Mouse (Mus musculus) cerebellum, postnatal 25 days (tissue): ENCODE data around the gene Kif26a.

Experiments used
- DNase-seq, 2 experiments: peaks; one replicate each; pipeline ENCODE4 v3.0.0; 2021; ENCODE audit warnings: mixed read lengths in 2 of 2

The Kif26a gene

DNA sequence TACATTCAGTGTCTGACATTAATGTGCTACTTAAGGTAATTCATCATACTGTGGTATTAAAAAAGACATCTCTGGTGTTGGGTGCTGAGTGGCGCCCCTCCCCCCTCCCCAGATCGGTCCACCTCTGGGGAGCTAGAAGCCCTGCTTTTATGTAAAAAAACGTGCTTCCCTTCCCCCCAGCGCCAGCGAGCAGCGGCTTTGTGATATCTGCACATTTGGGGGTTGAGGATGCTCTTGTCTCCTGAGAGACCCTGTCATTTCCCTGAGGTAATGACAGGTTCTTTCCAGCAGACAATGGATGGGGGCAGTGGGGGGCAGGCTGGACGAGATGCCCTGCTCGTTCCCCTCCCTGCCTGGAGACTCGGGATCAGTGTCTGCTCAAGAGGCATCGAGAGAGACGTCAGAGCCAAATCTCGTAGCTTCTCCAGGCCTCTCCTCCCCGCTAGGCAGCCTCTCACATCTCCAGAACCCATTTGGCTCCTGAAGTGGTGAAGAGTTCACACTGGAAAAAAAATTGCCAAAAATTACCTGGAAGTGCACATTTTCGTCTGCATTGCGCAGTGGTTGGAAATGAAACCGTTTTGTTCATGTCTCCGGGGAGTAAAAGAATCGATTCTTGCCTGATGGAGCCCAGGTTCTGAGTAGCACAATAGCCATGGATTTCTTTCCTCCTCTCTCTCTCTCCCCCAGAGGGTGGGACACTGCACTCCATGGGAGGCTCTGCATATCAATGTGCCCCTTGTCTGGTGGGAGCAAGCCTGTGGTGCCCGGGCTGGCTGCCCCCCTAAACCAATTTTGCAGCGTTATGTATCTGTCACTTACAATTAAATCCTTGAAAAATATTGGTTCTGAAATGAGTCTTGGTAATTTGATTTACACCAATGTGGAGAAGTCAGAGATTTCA, 24.9 kb downstream of the Kif26a start:
- DNase-seq: no peak

DNA sequence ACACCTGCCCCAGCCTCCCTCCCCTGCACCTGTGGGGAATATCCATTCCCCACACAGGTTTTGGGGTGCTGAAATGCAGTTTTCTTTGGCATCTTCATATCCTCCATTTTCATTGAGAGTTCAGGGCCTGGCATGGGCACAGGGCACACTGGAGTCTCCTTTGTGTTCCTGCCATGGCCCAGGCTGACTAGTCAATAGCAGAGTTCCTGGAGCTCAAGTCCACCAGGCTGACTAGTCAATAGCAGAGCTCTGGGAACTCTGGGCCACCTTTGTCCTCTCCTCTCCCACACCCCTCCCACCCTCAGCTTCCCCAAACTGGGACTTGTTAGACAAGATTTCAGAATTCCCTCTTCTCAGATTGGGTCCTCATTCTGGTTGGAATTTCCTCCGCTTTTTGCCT, 25.6 kb downstream of the Kif26a start:
- no peak for DNase-seq

DNA sequence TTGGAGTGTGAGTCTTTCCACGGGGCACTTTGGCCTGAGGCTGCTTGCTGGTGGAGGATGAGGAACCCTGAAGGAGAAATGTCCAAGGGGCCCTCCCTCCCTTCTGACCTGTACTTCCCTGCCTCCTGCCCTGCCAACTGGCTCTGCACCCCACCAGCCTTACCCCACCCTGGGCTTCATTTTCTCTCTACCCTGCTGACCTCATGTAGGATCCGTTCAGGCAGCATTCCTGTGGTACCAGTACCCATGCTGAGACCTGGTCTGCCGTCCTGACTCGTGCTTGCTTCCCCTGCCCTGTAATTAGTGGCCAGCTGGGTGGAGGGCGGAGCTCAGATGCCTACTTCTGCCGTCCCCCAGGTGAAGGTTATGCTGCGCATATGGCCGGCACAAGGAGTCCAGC, 26.2 kb downstream of the Kif26a start:
- DNase-seq: no peak

DNA sequence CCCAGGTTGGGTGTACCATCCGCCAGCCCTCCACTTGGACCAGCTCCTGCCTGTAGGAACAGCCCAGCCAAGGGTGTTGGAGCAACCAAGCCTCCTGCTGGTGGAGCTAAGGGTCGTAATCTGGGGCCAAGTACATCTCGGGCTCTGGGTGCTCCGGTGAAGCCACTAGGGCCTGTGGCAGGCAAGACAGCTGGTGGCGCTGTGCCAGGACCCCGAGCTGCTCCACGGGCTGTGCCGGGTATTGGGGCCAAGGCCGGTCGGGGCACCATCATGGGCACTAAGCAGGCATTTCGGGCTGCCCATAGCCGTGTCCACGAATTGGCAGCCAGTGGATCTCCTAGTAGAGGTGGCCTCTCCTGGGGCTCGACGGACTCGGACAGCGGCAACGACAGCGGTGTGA, 31.7 kb downstream of the Kif26a start:
- DNase-seq: no peak

DNA sequence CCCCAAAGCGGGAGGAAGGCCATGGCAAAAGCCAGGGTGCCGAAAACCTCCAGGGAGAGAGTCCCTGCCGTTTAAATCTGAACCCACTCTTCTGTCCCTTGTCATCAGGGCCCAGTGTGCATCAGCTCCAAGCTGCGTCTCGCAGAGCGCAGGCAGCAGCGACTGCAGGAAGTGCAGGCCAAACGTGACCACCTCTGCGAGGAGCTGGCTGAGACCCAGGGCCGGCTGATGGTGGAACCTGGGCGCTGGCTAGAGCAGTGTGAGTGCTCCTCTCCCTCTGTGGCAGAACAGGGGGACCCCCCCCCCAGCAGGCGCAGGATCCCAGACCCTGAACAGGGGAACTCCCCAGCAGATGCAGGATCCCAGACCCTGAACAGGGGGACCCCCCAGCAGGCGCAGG, 33.7 kb downstream of the Kif26a start:
- DNase-seq: no peak

DNA sequence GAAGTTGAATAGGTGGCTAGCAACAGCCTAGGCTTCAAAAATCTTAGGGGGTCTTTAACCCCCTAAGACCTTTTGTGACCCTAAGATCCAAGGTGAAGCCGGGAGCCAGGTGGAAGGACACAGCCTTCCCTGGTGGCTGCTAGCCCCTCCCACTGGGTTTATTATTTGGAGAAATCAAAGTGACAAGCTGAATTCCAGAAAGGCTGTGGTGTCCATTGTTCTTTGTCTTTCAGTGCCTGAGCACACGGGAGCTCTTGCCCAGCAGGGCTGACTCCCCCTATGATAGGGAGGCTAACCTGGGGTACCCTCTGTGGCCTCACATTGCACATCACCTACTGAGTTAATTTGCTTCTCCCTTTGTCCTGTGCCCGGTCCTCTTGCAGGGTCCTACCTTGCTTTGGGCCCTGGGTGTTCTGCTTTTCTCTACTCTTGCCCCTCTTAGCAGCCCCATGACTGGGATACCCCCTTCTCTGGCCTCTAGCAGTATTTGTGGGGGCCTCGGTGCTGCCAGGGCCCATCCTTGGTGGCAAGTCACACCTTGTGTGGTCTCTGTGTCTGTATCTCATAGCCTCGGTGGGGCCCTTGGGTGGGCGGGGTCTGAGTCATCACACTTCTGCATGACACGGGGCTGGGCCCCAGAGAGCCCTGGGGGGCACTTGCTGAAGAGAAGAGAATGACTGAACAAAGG, 36.1 kb downstream of the Kif26a start:
- no peak for DNase-seq

DNA sequence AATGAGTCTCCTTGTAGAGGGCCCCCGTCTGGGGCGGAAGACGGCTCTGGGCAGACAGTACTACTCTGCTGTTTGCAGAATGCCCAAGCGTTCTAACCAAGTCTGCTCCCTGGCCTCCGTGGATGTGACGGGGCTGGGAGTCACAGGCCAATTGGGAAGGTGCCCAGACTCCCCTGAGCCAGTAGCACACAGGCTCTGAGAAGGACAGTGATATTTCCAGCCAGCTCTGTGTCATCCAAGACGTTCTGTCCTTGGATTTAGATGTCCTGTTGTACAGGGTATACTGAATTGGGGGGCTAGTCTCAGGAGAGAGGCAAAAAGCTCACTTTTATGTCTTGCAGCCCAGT, 36.6 kb downstream of the Kif26a start:
- DNase-seq: no peak

DNA sequence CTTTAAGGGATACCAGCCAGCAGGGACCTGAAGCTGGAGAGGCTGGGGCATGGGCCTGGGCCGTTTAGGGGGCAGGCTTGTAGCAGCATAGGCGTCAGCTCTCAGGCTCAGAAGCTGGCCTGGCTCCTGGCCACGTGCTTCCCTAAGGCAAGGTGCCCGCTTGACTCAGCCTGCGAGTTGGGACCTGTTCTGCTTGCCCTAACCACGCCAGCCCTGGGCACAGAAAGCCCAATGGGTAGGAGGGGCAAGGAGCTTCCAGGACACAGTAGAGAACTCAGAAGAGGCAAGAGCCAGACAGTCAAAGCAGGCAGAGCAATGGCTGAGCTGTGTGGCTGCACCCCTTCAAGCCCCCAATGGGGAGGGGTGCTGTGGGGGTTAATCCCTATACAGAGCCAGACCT, 37.7 kb downstream of the Kif26a start:
- DNase-seq: peak; percentile 24 to 42

DNA sequence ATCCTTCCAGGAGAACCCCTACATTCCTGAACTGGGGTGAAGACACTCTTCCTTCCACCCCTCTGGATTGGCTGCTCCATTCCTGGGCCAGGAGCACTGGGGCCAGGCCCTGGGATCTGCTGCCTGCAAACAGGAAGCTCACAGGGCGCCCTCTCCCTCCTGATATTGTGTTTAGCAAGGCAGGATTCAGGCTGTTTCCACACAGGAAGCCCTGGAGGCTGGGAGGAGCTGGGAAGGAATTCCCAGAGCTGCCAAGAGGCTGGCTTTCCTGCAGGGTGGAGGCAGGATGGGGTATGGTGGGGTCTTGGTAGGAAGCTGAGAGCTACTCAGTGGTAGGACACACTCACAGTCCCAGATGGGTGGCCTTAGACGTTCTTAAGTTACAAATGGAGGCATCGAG, 38.4 kb downstream of the Kif26a start:
- no peak for DNase-seq

DNA sequence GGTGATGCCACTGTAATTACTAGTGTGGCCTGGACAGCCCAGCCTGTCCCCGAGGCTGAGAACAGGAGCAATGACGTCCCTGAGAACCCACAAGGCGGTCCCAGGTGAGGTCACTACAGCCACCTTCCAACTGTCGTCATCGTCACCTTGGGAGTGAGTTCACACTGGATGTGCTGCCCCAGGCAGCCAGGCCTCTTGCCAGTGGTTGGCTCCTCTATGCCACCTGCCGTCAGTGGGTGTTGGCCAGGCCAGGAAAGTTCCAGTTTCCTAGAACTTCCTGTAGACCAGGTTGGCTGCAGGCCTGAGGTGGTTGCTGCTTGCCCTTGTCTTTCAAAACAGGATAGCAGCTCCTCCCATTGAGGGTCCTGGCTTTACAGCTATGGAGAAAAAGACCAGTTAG, 40.9 kb downstream of the Kif26a start:
- DNase-seq: no peak

DNA sequence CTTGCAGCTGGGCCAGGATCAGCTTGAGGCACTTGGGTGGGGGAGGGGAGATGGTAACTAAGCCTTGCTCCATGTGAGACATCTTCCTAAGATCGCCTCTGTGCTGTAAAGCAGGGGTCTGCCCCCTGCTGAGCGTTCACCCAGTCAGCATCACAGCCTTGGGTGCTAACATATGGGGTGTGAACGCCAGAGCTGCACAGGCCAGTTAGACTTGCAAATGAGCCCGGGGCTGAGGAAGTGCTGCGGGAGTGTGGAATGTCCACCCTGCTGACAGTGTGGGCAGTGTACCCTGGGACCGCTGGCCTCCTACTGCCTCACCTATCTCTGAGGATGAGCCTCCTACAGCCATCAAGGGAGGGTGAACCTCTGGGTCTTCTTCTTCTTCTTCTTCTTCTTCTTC, 45.7 kb downstream of the Kif26a start:
- no peak for DNase-seq

DNA sequence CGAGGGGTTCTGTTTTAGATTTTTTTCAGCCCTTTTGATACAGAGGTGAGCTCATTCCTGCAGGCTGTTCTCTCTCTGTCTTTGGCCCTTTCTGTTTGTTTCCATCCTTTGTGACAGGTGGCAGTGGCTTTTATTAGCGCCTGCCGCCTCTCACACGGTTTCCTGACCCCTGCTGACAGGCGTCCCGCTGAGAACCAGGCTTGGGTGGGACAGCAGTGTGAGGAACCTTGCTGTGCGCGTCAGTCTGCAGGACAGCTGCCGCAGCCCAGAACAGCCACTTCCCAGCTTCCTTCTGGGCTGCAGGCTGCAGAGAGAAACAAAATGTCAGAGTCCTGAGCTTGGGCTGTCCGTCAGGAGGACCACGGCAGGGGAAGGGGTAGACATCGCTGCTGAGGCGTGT, 49.0 kb downstream of the Kif26a start:
- DNase-seq: peak in 1 of 2 experiments; percentile 23

DNA sequence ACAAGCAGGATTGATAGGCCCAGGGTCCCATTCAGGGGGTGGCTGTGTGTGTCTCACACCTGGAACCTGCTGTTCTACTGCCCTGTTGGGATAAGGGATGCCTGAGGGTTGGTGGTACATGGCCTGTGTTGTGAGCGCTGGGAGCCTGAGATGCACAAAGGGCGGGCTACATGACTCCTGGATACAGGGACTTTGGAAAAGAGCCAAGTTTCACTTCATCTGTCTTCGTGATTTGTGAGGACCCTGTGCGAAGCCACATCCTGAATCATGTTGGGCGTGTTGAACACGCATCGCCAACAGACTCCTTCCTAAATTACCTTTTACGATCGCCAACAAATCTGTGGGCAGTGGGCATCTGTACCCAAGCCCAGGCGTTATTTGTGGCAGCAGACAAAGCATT, 50.6 kb downstream of the Kif26a start:
- no peak for DNase-seq

DNA sequence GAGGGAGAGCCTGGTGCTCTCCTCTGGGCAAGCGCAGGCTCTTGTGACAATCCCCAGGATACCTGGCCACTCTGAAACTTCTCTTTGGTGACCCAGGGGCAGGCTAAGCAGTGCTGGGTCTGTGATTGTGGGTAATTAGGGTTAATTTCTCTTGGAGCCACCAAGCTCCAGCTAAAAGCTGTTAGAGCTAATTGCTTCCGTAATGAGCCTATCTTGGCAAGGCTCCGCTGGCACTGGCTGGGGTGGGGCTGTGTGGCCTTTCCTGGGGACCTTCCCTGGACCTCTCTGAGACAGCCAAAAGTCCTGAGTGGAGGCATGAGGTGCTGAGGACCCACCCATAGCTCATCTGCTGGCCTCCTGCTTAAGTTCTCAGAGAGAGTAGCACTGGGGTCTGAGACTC, 53.4 kb downstream of the Kif26a start:
- DNase-seq: no peak

DNA sequence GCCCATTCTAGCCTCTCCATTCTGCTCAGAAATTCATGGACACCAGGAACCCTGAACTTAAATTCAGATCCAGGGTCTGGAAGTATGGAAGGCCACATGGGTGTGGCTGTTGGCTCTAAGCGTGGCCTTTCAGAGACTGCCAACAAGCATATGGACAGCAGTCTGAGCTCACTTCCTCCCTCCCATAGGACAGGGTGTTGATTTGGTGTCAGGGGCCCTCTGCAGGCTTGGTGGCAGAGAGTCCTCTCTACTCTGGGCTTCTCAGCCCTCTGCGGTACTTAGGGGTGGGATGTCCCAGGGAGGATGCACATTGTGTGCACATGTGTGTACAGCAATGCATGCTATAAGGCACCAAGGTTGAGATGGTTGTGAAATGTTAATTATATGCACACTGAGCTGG, 54.0 kb downstream of the Kif26a start:
- no peak for DNase-seq

DNA sequence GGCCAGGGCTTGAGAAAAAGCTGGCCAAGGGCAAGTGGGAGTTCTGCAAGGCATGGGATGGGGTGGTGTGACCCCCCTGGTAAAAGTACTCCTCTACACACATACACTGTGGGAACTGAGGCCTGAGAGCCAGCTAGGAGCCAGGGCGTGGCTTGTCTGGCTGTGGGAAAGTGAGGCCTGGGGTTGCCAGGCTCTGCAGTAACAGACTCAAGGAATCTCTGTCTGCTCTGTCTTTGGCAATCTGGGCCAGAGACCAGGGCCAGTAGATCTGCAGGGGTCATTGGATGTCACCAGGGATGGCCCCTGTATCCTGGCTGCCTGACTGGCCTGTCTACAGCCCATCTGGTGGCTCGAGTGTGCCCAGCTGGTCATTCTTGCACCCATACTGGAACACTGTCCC, 61.2 kb downstream of the Kif26a start:
- no peak for DNase-seq

DNA sequence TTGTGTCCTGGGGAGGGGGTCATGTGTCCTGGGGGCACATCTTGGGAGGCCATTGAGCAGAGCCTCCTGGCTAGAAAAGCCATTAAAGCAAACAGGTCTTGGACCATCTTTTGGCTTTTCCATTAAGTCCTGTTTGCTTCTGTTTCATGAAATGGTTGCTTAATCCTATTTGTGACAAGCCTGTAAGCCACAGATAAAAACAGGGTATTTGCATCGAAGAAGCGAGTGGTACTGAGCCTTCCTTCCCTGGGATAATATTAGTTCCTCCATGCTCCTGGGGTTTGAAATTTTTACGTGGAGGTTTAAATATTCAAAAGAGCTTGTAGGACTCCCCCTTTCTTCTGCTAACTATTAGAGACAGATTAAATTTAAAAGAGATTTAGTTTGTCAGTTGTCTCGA, 61.7 kb downstream of the Kif26a start:
- no peak for DNase-seq

DNA sequence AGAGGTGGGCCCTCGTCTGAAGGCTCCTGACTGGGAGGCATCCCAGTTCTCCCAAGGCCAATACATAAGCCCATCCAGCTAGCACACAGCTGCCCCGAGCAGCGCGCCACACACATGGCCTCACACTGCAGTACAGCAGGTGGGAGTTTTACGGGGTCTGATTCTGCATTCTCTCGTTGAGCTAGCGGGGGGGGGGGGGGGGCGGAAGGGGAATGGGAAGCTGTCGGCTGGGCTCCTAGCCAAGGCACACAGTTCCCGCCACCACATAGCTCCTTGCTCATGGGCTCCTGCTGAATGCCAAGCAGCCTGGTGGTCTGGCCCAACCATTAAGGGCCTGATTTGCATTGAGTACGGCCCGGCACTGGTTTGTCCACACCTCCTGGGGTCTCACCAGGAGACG, 64.6 kb downstream of the Kif26a start:
- DNase-seq: no peak

DNA sequence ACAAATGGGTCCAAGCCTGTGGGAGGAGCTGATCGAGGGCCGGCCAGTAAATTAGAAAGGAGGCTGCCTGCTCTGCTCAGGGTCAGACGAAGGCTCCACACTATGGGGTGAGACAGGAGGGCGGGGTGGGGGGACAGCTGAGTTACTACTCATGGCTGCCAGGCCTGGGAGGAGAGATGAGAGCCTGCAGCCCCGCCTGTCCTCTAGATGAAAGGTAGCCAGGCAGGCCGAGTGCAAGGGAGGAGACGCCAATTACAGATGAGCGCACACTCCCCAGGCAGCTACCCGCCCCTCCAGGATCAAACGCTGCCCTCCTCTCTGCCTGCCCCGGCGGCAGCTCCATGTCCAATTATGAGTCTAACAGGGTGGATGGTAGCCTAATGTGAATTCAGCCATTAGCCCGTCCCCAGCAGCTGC, 68.4 kb downstream of the Kif26a start:
- no peak for DNase-seq

DNA sequence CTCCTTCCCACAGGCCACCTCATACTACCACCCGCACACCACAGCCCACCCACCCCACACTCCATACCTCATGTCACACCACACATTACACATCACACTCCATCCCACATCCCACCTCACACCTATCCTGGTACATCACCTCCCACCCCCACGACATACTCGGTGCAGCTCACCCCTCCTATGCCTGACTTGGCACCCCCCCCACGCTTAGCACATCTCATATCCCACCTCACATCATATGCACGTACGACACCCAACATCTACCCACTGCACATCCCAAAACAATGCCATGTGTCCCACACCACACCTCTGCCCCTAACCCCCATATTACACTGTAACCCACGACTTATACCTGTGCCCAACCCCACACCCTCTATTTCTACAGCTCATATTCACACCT, 69.5 kb downstream of the Kif26a start:
- no peak for DNase-seq

DNA sequence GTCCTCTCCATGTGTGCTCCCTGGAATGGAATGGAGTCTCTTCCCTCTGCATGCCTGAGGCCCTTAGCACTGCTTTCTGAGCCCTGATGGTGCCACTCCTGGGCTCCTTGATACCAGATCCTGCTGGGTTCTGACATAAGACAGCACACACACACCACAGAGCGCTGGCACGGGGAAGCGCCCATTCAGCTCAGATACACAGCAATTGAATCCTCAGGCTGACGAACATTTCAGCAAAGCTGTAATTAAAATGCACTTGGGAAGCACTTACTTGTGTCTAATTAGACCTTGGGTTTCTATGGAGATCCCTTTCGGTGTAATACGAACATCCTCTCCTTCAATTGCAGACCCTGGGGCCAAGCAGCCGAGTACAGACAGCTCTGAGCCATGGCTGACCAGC, 71.0 kb downstream of the Kif26a start:
- DNase-seq: no peak

DNA sequence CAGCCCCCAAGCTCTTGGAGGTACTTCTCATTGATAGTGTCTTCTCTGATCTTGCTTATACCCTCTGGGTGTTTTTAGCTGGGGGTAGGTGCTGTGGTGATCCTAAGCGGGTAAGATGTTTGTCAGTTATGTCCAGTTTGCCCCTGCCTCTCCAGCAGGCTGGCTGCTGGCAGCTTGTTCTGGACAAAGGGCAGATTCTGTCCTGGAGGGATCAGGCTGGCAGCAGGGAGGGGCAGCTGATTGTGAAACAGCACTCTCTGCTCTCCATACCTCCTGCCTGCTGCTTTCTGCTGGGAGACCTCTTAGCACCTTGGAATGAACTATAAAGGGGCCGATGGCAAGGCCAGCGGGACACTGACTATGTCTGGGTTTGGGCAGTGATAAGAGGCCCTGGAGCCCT, 71.7 kb downstream of the Kif26a start:
- no peak for DNase-seq

DNA sequence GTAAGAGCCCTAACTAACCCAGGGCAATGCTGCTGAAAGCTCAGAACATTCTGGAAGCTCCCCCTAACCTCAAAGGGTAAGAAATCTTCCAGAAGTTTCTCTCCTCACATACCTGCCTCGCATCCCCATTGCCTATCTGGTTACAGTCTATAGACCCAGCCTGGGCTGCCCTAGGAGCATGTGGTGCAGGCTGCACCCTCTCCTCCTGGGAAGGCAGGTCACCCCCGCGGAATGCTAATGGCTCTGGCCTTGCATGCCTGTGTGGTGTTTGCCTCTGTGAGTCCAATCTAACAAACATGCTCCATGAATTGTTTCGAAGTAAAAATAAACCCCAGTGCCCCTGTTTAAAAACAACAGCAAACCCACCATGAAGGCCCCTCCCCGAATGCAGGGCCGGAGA, 75.3 kb downstream of the Kif26a start:
- no peak for DNase-seq

DNA sequence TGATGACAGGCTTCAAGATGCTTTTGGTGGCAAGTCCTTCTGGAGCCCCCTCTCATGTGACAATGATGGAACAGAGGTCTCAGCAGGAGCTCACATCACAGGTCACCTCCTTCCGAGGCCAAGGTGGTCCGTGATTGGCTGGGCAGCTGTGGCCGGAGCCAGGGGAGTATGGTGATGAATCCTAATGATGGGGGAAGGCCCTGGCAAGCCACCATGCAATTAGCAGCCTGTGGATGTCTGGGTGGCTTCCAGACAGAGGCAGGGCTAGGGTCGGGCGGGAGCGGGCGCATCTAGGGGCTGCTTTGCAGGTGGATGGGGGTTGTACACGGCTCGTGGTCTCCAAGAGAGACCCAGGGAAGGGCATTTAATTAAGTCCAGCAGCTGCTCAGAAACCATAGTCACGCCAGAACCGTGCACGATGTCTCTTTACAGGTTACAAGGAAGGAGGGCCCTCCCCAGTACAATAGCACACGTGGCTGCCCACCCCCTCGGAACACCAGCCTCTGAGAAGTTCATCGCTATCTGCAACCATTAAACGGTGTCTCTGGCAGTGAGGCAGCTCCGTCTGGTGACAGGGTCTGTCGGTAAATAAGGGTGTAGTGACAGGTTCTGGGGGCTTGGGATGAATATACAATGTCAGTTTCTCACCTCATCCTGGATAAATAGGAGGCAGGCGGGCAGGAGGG, 75.9 kb downstream of the Kif26a start:
- DNase-seq: no peak
